Mouse (Mus musculus) adipose tissue, adult 10 weeks (tissue): ENCODE results near the gene Gk. TPM values are rescaled to one million over a fixed set of nuclear protein-coding genes. Genes with fewer than 3 reads are reported as not detected.

Experiments
- polyA plus RNA-seq: library from polyadenylated mRNA; stranded (reverse); fragments of 350-450 nt; fragmentation: Illumina TruSeq; extraction: RNeasy Lipid Tissue Mini Kit (QIAGEN cat#74804); gene quantifications from one replicate; pipeline ENCODE4 v1.2.3, GENCODE M21; 2014; ENCODE audit warnings: low read depth, low replicate concordance

Gk gene
- 75.9 TPM for polyA plus RNA-seq

DNA sequence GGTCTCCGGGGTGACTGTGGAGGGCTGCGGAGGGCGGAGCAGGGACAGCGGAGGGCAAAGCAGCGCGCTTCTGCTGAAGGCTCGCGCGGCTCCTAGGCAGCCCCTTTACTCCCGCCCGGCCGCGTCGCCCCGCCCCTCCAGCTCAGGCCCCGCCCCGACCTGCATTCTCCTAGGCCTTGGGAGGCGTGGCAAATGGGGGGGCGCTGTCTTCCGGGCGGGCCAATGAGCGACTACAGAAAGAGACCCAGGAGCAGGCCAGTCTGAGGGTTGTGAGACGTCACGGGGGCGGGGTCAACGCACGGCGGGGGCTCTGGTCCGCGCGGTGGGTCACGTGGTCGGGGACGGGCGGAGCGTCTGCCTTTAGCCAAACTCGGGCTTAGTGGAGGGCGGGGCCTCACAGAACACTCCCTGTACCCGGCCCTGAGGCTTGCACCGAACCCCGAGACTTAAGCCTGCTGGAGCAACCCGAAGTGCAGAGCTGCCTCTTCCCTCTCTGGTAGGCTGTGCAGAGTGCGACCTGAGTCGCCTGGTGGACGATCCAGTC lies at the start of gene Gk:
Gene Gk (minus strand): TSS at position 276 of the 544 bp plus-strand sequence.

Other genes starting within 250 kb of the Gk start
- gene Tab3, start 202.8 kb downstream of the Gk start, polyA plus RNA-seq = 12.2 TPM
- gene 5430427O19Rik, start 93.5 kb upstream of the Gk start, polyA plus RNA-seq = 0.77 TPM